Mouse (Mus musculus) thymus, adult 2 months (tissue): ENCODE measurements around the gene Gm17490.

Source experiments
- CTCF ChIP-seq: fragments of 200-500 bp; IDR thresholded peaks from 2 replicates; pipeline ENCODE4 v1.5.1; 2012; ENCODE audit warnings: mild to moderate bottlenecking, control low read depth, low read length, moderate library complexity, borderline replicate concordance; ENCODE audit not compliant: control insufficient read depth, poor library complexity, insufficient read depth; ENCODE audit errors: extremely low read depth
- POLR2A ChIP-seq: fragments of 200-500 bp; IDR thresholded peaks from 2 replicates; pipeline ENCODE4 v1.6.1; 2012; ENCODE audit warnings: mild to moderate bottlenecking, low read length, control low read depth, moderate library complexity; ENCODE audit not compliant: control insufficient read depth, poor library complexity, insufficient read depth; ENCODE audit errors: extremely low read depth

DNA sequence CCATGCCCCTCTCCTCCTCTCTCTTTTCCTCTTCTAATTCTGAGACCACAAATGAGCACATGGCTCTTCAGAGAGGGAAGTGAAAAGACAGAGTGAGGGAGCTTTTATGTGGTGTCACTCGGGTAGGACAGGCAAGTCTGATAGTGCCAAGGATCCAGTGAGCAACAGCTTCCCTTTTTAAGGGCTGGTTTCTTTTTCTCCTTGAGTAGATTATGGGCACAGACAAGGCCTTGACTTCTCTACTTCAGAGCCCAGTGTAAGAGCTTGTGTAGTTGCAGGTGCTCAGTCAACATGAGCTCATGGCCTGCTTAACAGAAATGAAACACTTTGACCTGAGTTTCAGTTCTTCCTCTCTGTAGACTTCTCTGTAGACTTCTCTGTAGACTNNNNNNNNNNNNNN, 11.1 kb upstream of the Gm17490 start:
- TF ChIP-seq POLR2A (no peak), CTCF (no peak)
